Comparison of ENCODE assay signal across 27 mouse cellular contexts in the genomic region with DNA sequence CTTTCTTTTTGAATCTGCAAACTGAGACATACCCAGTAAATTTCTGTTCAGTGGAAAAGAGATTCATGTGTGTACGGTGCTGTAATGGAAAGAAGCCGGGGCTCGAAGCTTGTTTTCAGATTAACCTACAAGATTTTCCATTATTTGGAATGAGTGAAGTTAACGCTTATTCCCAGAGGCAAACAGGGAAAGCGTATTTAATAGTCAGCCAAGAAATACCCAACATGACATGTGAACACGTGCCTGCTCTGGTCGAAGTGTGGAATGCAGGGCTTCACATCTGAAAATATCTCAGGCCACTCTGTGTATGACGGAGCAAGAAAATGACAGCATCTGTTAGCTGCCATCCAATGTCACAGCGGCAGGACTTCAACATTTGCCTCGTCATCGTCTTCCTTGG.
DNase-seq lines count a peak whose midpoint lies in the region; ATAC-seq lines count a peak whose summit lies in the region.
"Had no signal": no experiment of that assay in that cellular context is flagged by ENCODE, and none has a peak within 500 bp of the region (broad histone marks: within the 10 kb centered on the region; RNA-seq: fewer than 3 reads in every experiment).

No protein-coding gene starts in this region.

- no peak overlapping the region for H3K4me3 ChIP-seq in embryonic facial prominence, embryonic 14.5 days (ENCODE audit: low read depth, low read length)
- H3K4me3 ChIP-seq in limb, embryonic 13.5 days = no peak overlapping the region
- H3K4me3 ChIP-seq: erythroblast, embryonic 14.5 days; forebrain, embryonic 12.5 days; forebrain, embryonic 15.5 days; heart, embryonic 12.5 days; heart, embryonic 15.5 days; hindbrain, embryonic 10.5 days; hindbrain, embryonic 13.5 days; intestine, embryonic 15.5 days had no signal

- H3K27me3 ChIP-seq in embryonic facial prominence, embryonic 14.5 days (replicated peaks; ENCODE audit: control insufficient read depth, insufficient read depth, low read length) = no peaks in the 10 kb centered on the region
- no peaks in the 10 kb centered on the region for H3K27me3 ChIP-seq in limb, embryonic 13.5 days
- H3K27me3 ChIP-seq: CH12.LX; forebrain, embryonic 12.5 days; forebrain, embryonic 15.5 days; heart, embryonic 12.5 days; heart, embryonic 15.5 days; hindbrain, embryonic 13.5 days; intestine, embryonic 15.5 days; Patski had no signal

- no peak overlapping the region for H3K4me2 ChIP-seq in embryonic facial prominence, embryonic 14.5 days (ENCODE audit: low read depth, low read length)
- no peak overlapping the region for H3K4me2 ChIP-seq in limb, embryonic 13.5 days (replicated peaks)
- H3K4me2 ChIP-seq: forebrain, embryonic 12.5 days; forebrain, embryonic 15.5 days; heart, embryonic 12.5 days; heart, embryonic 15.5 days; hindbrain, embryonic 13.5 days; intestine, embryonic 15.5 days had no signal

- H3K36me3 ChIP-seq in embryonic facial prominence, embryonic 14.5 days (ENCODE audit: control insufficient read depth, insufficient read depth, low read length) = no peaks in the 10 kb centered on the region
- no peaks in the 10 kb centered on the region for H3K36me3 ChIP-seq in limb, embryonic 13.5 days
- H3K36me3 ChIP-seq: forebrain, embryonic 12.5 days; forebrain, embryonic 15.5 days; G1E; heart, embryonic 12.5 days; heart, embryonic 15.5 days; hindbrain, embryonic 10.5 days; hindbrain, embryonic 13.5 days; intestine, embryonic 15.5 days had no signal

- H3K4me1 ChIP-seq in embryonic facial prominence, embryonic 14.5 days (ENCODE audit: control insufficient read depth, insufficient read depth, low read length) = 0 out of 2 replicates have a peak, but pooled peaks cover 3% of the 10 kb centered on the region
- peaks cover 17% of the 10 kb centered on the region for H3K4me1 ChIP-seq in limb, embryonic 13.5 days
- H3K4me1 ChIP-seq: forebrain, embryonic 12.5 days; forebrain, embryonic 15.5 days; heart, embryonic 12.5 days; heart, embryonic 15.5 days; hindbrain, embryonic 10.5 days; hindbrain, embryonic 13.5 days; intestine, embryonic 15.5 days had no signal

- 35% methylated on average over 11 of the region's 11 CpGs for WGBS in embryonic facial prominence, embryonic 14.5 days
- WGBS in limb, embryonic 13.5 days = 50% methylated on average over 11 of the region's 11 CpGs

- peak; percentile 67 for DNase-seq in heart, adult 11 months
- DNase-seq in heart, adult 18-20 months = no peak
- DNase-seq in embryonic facial prominence, embryonic 14.5 days (ENCODE audit: low spot score) = peak; percentile 60
- no peak for DNase-seq in right cerebral cortex, adult 2 months (ENCODE audit: low spot score in 2 of 2)
- no peak for DNase-seq in frontal cortex, postnatal 36 days (ENCODE audit: low spot score in 2 of 2)
- DNase-seq: adrenal gland, postnatal 10 days; adrenal gland, postnatal 36 days; B cell, adult 2 months; cerebellum, adult 18-20 months; cerebellum, adult 9-10 months; cerebellum, postnatal 14 days; gastrocnemius, postnatal 10 days; gastrocnemius, postnatal 36 days; heart, postnatal 10 days; heart, postnatal 36 days had no signal

- H3K9ac ChIP-seq in embryonic facial prominence, embryonic 14.5 days (ENCODE audit: low read depth, low read length) = no peak overlapping the region
- H3K9ac ChIP-seq in limb, embryonic 13.5 days = no peak overlapping the region
- H3K9ac ChIP-seq: forebrain, embryonic 12.5 days; forebrain, embryonic 15.5 days; heart, embryonic 12.5 days; heart, embryonic 15.5 days; hindbrain, embryonic 13.5 days; intestine, embryonic 15.5 days had no signal

- no peak overlapping the region for H3K27ac ChIP-seq in embryonic facial prominence, embryonic 14.5 days (replicated peaks; ENCODE audit: low read depth, low read length)
- no peak overlapping the region for H3K27ac ChIP-seq in limb, embryonic 13.5 days
- H3K27ac ChIP-seq: forebrain, embryonic 12.5 days; forebrain, embryonic 15.5 days; heart, embryonic 15.5 days; hindbrain, embryonic 10.5 days; hindbrain, embryonic 13.5 days; intestine, embryonic 15.5 days had no signal

- ATAC-seq in embryonic facial prominence, embryonic 14.5 days (ENCODE audit: low read depth) = peak; percentile 60
- peak; percentile 64 for ATAC-seq in limb, embryonic 13.5 days (ENCODE audit: low FRiP score, low read depth)
- ATAC-seq: forebrain, embryonic 15.5 days; intestine, embryonic 15.5 days; Patski had no signal

- H3K9me3 ChIP-seq in embryonic facial prominence, embryonic 14.5 days (ENCODE audit: control insufficient read depth, low read length) = no peaks in the 10 kb centered on the region
- no peaks in the 10 kb centered on the region for H3K9me3 ChIP-seq in limb, embryonic 13.5 days
- H3K9me3 ChIP-seq: forebrain, embryonic 12.5 days; forebrain, embryonic 15.5 days; heart, embryonic 12.5 days; heart, embryonic 15.5 days; hindbrain, embryonic 10.5 days; hindbrain, embryonic 13.5 days; intestine, embryonic 15.5 days had no signal

Comparison
In these comparisons a context has a peak if more than half of its experiments do, and no peak if none do; other contexts are left out.
1. DNase-seq: peak in heart, adult 11 months (single experiment) and embryonic facial prominence, embryonic 14.5 days (single experiment); none in heart, adult 18-20 months (0 of 2), right cerebral cortex, adult 2 months (0 of 2) and frontal cortex, postnatal 36 days (0 of 2).